Mouse (Mus musculus): Measurements from ENCODE around the gene Noct. TPM values are rescaled to one million over a fixed set of nuclear protein-coding genes. Genes with fewer than 3 reads are reported as not detected.
"Not testable (repeated sequence)": the region's sequence is repeated elsewhere in the genome, so short reads cannot be mapped to it uniquely, and the experiment has no call there.

Gene Noct
- polyA plus RNA-seq, 1 experiment: 8.2 TPM

- 82% methylated on average over 6 of the region's 6 CpGs for WGBS
- TF ChIP-seq POLR2A (IDR thresholded peaks at IDR 0.05; ENCODE audit: borderline replicate concordance, extremely low read depth, low read depth, low read length) (no peak), CTCF (IDR thresholded peaks at IDR 0.05; ENCODE audit: insufficient read depth, low read length) (no peak)
- Histone ChIP-seq H3K4me1 (ENCODE audit: control insufficient read depth, insufficient read depth, low read length) (no peaks in the 10 kb centered on the region), H3K4me3 (replicated peaks; ENCODE audit: extremely low read depth, low read depth, low read length) (no peak overlapping the region)
- DNase-seq: no peak
These were observed 20.3 kb upstream of the Noct start for GRCm38 (mm10) chr3:51203906-51204305.

- H3K4me3 ChIP-seq (replicated peaks; ENCODE audit: extremely low read depth, low read depth, low read length): no peak overlapping the region
- no peaks in the 10 kb centered on the region for H3K4me1 ChIP-seq (ENCODE audit: control insufficient read depth, insufficient read depth, low read length)
- 89% methylated on average over 5 of the region's 5 CpGs for WGBS
- DNase-seq: no peak
- TF ChIP-seq POLR2A (IDR thresholded peaks at IDR 0.05; ENCODE audit: borderline replicate concordance, extremely low read depth, low read depth, low read length): no peak
- no peak for TF ChIP-seq CTCF (IDR thresholded peaks at IDR 0.05; ENCODE audit: insufficient read depth, low read length)
These were observed 19.8 kb upstream of the Noct start for GRCm38 (mm10) chr3:51204441-51204840.

- Histone ChIP-seq H3K4me1 (ENCODE audit: control insufficient read depth, insufficient read depth, low read length) (no peaks in the 10 kb centered on the region), H3K4me3 (replicated peaks; ENCODE audit: extremely low read depth, low read depth, low read length) (no peak overlapping the region)
- WGBS: 95% methylated on average over 14 of the region's 14 CpGs
- DNase-seq: no peak
- no peak for TF ChIP-seq CTCF (IDR thresholded peaks at IDR 0.05; ENCODE audit: insufficient read depth, low read length)
- TF ChIP-seq POLR2A (IDR thresholded peaks at IDR 0.05; ENCODE audit: borderline replicate concordance, extremely low read depth, low read depth, low read length): no peak
These were observed 19.4 kb upstream of the Noct start for GRCm38 (mm10) chr3:51204897-51205296.

- TF ChIP-seq POLR2A (IDR thresholded peaks at IDR 0.05; ENCODE audit: borderline replicate concordance, extremely low read depth, low read depth, low read length) (no peak), CTCF (IDR thresholded peaks at IDR 0.05; ENCODE audit: insufficient read depth, low read length) (no peak)
- WGBS: 86% methylated on average over 7 of the region's 7 CpGs
- DNase-seq: no peak
- Histone ChIP-seq H3K4me3 (replicated peaks; ENCODE audit: extremely low read depth, low read depth, low read length) (no peak overlapping the region), H3K4me1 (ENCODE audit: control insufficient read depth, insufficient read depth, low read length) (no peaks in the 10 kb centered on the region)
These were observed 17.7 kb upstream of the Noct start for GRCm38 (mm10) chr3:51206521-51206920.

GRCm38 (mm10) chr3:51208633-51209032 is 15.6 kb upstream of the Noct start:
- Histone ChIP-seq H3K4me3 (replicated peaks; ENCODE audit: extremely low read depth, low read depth, low read length) (no peak overlapping the region), H3K4me1 (ENCODE audit: control insufficient read depth, insufficient read depth, low read length) (no peaks in the 10 kb centered on the region)
- 73% methylated on average over 5 of the region's 5 CpGs for WGBS
- DNase-seq: no peak
- TF ChIP-seq CTCF (IDR thresholded peaks at IDR 0.05; ENCODE audit: insufficient read depth, low read length): no peak
- TF ChIP-seq POLR2A (IDR thresholded peaks at IDR 0.05; ENCODE audit: borderline replicate concordance, extremely low read depth, low read depth, low read length): no peak

GRCm38 (mm10) chr3:51209503-51210314 is 14.5 kb upstream of the Noct start:
- H3K4me1 ChIP-seq (ENCODE audit: control insufficient read depth, insufficient read depth, low read length): no peaks in the 10 kb centered on the region
- DNase-seq: no peak
- no peak for TF ChIP-seq POLR2A (IDR thresholded peaks at IDR 0.05; ENCODE audit: borderline replicate concordance, extremely low read depth, low read depth, low read length)
- TF ChIP-seq CTCF (IDR thresholded peaks at IDR 0.05; ENCODE audit: insufficient read depth, low read length): no peak
- WGBS: 70% methylated on average over 7 of the region's 7 CpGs
- no peak overlapping the region for H3K4me3 ChIP-seq (replicated peaks; ENCODE audit: extremely low read depth, low read depth, low read length)

GRCm38 (mm10) chr3:51210485-51210884 is 13.8 kb upstream of the Noct start:
- 95% methylated on average over 3 of the region's 3 CpGs for WGBS
- no peaks in the 10 kb centered on the region for H3K4me1 ChIP-seq (ENCODE audit: control insufficient read depth, insufficient read depth, low read length)
- no peak overlapping the region for H3K4me3 ChIP-seq (replicated peaks; ENCODE audit: extremely low read depth, low read depth, low read length)
- no peak for TF ChIP-seq CTCF (IDR thresholded peaks at IDR 0.05; ENCODE audit: insufficient read depth, low read length)
- TF ChIP-seq POLR2A (IDR thresholded peaks at IDR 0.05; ENCODE audit: borderline replicate concordance, extremely low read depth, low read depth, low read length): no peak
- no peak for DNase-seq

GRCm38 (mm10) chr3:51213111-51213510 is 11.1 kb upstream of the Noct start:
- H3K4me3 ChIP-seq (replicated peaks; ENCODE audit: extremely low read depth, low read depth, low read length): no peak overlapping the region
- DNase-seq: no peak
- no peaks in the 10 kb centered on the region for H3K4me1 ChIP-seq (ENCODE audit: control insufficient read depth, insufficient read depth, low read length)
- TF ChIP-seq POLR2A (IDR thresholded peaks at IDR 0.05; ENCODE audit: borderline replicate concordance, extremely low read depth, low read depth, low read length) (no peak), CTCF (IDR thresholded peaks at IDR 0.05; ENCODE audit: insufficient read depth, low read length) (no peak)
- 95% methylated on average over 3 of the region's 3 CpGs for WGBS

- no peak for DNase-seq
- 79% methylated on average over 6 of the region's 6 CpGs for WGBS
- TF ChIP-seq POLR2A (IDR thresholded peaks at IDR 0.05; ENCODE audit: borderline replicate concordance, extremely low read depth, low read depth, low read length): no peak
- TF ChIP-seq CTCF (IDR thresholded peaks at IDR 0.05; ENCODE audit: insufficient read depth, low read length): no peak
- Histone ChIP-seq H3K4me3 (replicated peaks; ENCODE audit: extremely low read depth, low read depth, low read length) (no peak overlapping the region), H3K4me1 (ENCODE audit: control insufficient read depth, insufficient read depth, low read length) (no peaks in the 10 kb centered on the region)
These were observed 8.6 kb upstream of the Noct start for GRCm38 (mm10) chr3:51215681-51216080.

GRCm38 (mm10) chr3:51216351-51216750 is 7.9 kb upstream of the Noct start:
- DNase-seq; H3K4me1 ChIP-seq (ENCODE audit: control insufficient read depth, insufficient read depth, low read length); H3K4me3 ChIP-seq (replicated peaks; ENCODE audit: extremely low read depth, low read depth, low read length): not testable (repeated sequence)
- WGBS: 81% methylated on average over 6 of the region's 10 CpGs

- WGBS: 92% methylated on average over 6 of the region's 6 CpGs
- H3K4me3 ChIP-seq (replicated peaks; ENCODE audit: extremely low read depth, low read depth, low read length); DNase-seq; H3K4me1 ChIP-seq (ENCODE audit: control insufficient read depth, insufficient read depth, low read length): not testable (repeated sequence)
These were observed 5.9 kb upstream of the Noct start for GRCm38 (mm10) chr3:51218385-51218784.
